Mouse (Mus musculus): ENCODE measurements at regions not wholly inside any gene's neighbourhood (a gene's known extent, or its start where the extent isn't known, plus 50 kb on each side); places are given as distances from the start of the nearest gene placed in this dataset.
A peak's percentile ranks its signal among the peaks of the same experiment; 100 is the strongest.

GRCm38 (mm10) chr1:138356407-138356806, 82.9 kb downstream of the Atp6v1g3 start:
- no peak for ATAC-seq (ENCODE audit: insufficient read depth, low read depth)
- H3K9me3 ChIP-seq (replicated peaks; ENCODE audit: control insufficient read depth, low read length), result no peaks in the 10 kb centered on the region; the same call in 1 of the 2 replicates

GRCm38 (mm10) chr1:138362684-138363472, 89.3 kb downstream of the Atp6v1g3 start:
- Histone ChIP-seq H3K4me1 (ENCODE audit: control insufficient read depth, insufficient read depth) (no peaks in the 10 kb centered on the region), H3K9ac (replicated peaks; ENCODE audit: low read depth, low read length) (no peak overlapping the region), H3K36me3 (replicated peaks; ENCODE audit: control insufficient read depth, insufficient read depth, low read length) (no peaks in the 10 kb centered on the region), H3K27ac (ENCODE audit: low read depth) (no peak overlapping the region), H3K4me2 (ENCODE audit: low read depth, low read length) (no peak overlapping the region), H3K27me3 (ENCODE audit: control insufficient read depth, insufficient read depth, low read length) (no peaks in the 10 kb centered on the region), H3K9me3 (replicated peaks; ENCODE audit: control insufficient read depth, low read length) (no peaks in the 10 kb centered on the region), H3K4me3 (ENCODE audit: low read depth, low read length) (no peak overlapping the region)
- TF ChIP-seq EP300 (IDR thresholded peaks at IDR 0.05; ENCODE audit: low read depth) (no peak), CTCF (IDR thresholded peaks at IDR 0.05; ENCODE audit: low read depth) (no peak)
- DNase-seq (ENCODE audit: low spot score) (no peak), ATAC-seq (ENCODE audit: insufficient read depth, low read depth) (no peak)
- 80% methylated on average over 11 of the region's 11 CpGs for WGBS

More at GRCm38 (mm10) chr1:138356407-138356806, 82.9 kb downstream of the Atp6v1g3 start:
- WGBS, result 39% methylated on average over 1 of the region's 1 CpGs
- TF ChIP-seq EP300 (IDR thresholded peaks at IDR 0.05; ENCODE audit: low read depth), result no peak
- no peak for TF ChIP-seq CTCF (IDR thresholded peaks at IDR 0.05; ENCODE audit: low read depth)
- no peaks in the 10 kb centered on the region for H3K27me3 ChIP-seq (ENCODE audit: control insufficient read depth, insufficient read depth, low read length)
- no peak for DNase-seq (ENCODE audit: low spot score)
- no peak overlapping the region for H3K27ac ChIP-seq (ENCODE audit: low read depth)
- no peaks in the 10 kb centered on the region for H3K4me1 ChIP-seq (ENCODE audit: control insufficient read depth, insufficient read depth)
- H3K4me3 ChIP-seq (ENCODE audit: low read depth, low read length), result no peak overlapping the region
- no peak overlapping the region for H3K9ac ChIP-seq (replicated peaks; ENCODE audit: low read depth, low read length)
- H3K4me2 ChIP-seq (ENCODE audit: low read depth, low read length), result no peak overlapping the region
- no peaks in the 10 kb centered on the region for H3K36me3 ChIP-seq (replicated peaks; ENCODE audit: control insufficient read depth, insufficient read depth, low read length)

GRCm38 (mm10) chr1:138369953-138370482, 96.5 kb downstream of the Atp6v1g3 start:
- no peak overlapping the region for H3K4me2 ChIP-seq (ENCODE audit: low read depth, low read length)
- ATAC-seq (ENCODE audit: insufficient read depth, low read depth) (no peak), DNase-seq (ENCODE audit: low spot score) (peak; percentile 10)
- H3K4me3 ChIP-seq (ENCODE audit: low read depth, low read length), result no peak overlapping the region
- no peaks in the 10 kb centered on the region for H3K27me3 ChIP-seq (ENCODE audit: control insufficient read depth, insufficient read depth, low read length)
- H3K4me1 ChIP-seq (ENCODE audit: control insufficient read depth, insufficient read depth), result no peaks in the 10 kb centered on the region
- no peaks in the 10 kb centered on the region for H3K9me3 ChIP-seq (replicated peaks; ENCODE audit: control insufficient read depth, low read length)
- no peak for TF ChIP-seq CTCF (IDR thresholded peaks at IDR 0.05; ENCODE audit: low read depth)
- no peak for TF ChIP-seq EP300 (IDR thresholded peaks at IDR 0.05; ENCODE audit: low read depth)
- H3K36me3 ChIP-seq (replicated peaks; ENCODE audit: control insufficient read depth, insufficient read depth, low read length), result no peaks in the 10 kb centered on the region
- H3K27ac ChIP-seq (ENCODE audit: low read depth), result no peak overlapping the region
- H3K9ac ChIP-seq (replicated peaks; ENCODE audit: low read depth, low read length), result no peak overlapping the region

- H3K27me3 ChIP-seq (ENCODE audit: control insufficient read depth, insufficient read depth, low read length), result no peaks in the 10 kb centered on the region
- ATAC-seq (ENCODE audit: insufficient read depth, low read depth) (no peak), DNase-seq (ENCODE audit: low spot score) (no peak)
- TF ChIP-seq CTCF (IDR thresholded peaks at IDR 0.05; ENCODE audit: low read depth), result no peak
- no peak for TF ChIP-seq EP300 (IDR thresholded peaks at IDR 0.05; ENCODE audit: low read depth)
- H3K4me1 ChIP-seq (ENCODE audit: control insufficient read depth, insufficient read depth), result no peaks in the 10 kb centered on the region
- no peak overlapping the region for H3K27ac ChIP-seq (ENCODE audit: low read depth)
- H3K36me3 ChIP-seq (replicated peaks; ENCODE audit: control insufficient read depth, insufficient read depth, low read length), result no peaks in the 10 kb centered on the region
- no peak overlapping the region for H3K4me2 ChIP-seq (ENCODE audit: low read depth, low read length)
- H3K4me3 ChIP-seq (ENCODE audit: low read depth, low read length), result no peak overlapping the region
- H3K9ac ChIP-seq (replicated peaks; ENCODE audit: low read depth, low read length), result no peak overlapping the region
- 90% methylated on average over 1 of the region's 1 CpGs for WGBS
- no peaks in the 10 kb centered on the region for H3K9me3 ChIP-seq (replicated peaks; ENCODE audit: control insufficient read depth, low read length)
Observed at GRCm38 (mm10) chr1:138371474-138371873, 97.9 kb downstream of the Atp6v1g3 start.

- Histone ChIP-seq H3K4me3 (ENCODE audit: low read depth, low read length) (no peak overlapping the region), H3K9me3 (replicated peaks; ENCODE audit: control insufficient read depth, low read length) (no peaks in the 10 kb centered on the region), H3K27me3 (ENCODE audit: control insufficient read depth, insufficient read depth, low read length) (no peaks in the 10 kb centered on the region), H3K4me2 (ENCODE audit: low read depth, low read length) (no peak overlapping the region), H3K36me3 (replicated peaks; ENCODE audit: control insufficient read depth, insufficient read depth, low read length) (no peaks in the 10 kb centered on the region), H3K4me1 (ENCODE audit: control insufficient read depth, insufficient read depth) (no peaks in the 10 kb centered on the region), H3K27ac (ENCODE audit: low read depth) (no peak overlapping the region), H3K9ac (replicated peaks; ENCODE audit: low read depth, low read length) (no peak overlapping the region)
- DNase-seq (ENCODE audit: low spot score) (no peak), ATAC-seq (ENCODE audit: insufficient read depth, low read depth) (no peak)
- no peak for TF ChIP-seq EP300 (IDR thresholded peaks at IDR 0.05; ENCODE audit: low read depth)
- no peak for TF ChIP-seq CTCF (IDR thresholded peaks at IDR 0.05; ENCODE audit: low read depth)
- WGBS, result 68% methylated on average over 3 of the region's 3 CpGs
Observed at GRCm38 (mm10) chr1:138384146-138384545, 110.6 kb downstream of the Atp6v1g3 start.
